Mouse (Mus musculus): Measurements from ENCODE around the gene Ccnb1ip1.
A peak's percentile ranks its signal among the peaks of the same experiment; 100 is the strongest.
"Not testable (repeated sequence)": the region's sequence is repeated elsewhere in the genome, so short reads cannot be mapped to it uniquely, and the experiment has no call there.

Ccnb1ip1 gene

DNA sequence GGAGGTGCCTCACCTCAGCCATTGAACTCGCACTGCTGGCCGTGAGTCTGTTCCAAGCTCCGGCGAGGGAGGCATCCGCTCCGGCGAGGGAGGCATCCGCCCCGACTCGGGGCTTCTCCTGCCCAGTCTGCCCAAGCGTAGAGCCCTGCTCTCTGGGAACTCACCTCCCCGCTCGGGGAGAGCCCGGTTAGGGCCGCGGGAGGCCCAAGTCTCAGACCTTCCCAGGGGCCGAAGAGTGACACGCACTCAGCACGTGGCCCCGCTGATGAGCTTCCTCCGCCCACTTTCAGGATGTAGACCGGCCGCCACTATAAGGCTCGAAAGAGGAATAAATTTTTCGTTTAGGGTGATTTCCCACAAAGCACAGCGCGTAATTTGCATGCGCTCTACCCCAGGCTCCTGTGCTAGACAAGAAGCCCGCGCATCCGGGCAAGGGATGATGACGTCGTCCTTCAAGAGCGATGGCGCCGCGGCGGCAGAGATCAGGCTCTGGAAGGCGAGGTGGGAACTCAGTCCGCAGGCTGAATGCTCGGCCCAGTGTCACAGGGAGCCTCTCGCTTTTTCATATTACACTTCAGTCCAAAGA is at the start of gene Ccnb1ip1, which contains the start of gene Parp2:
Gene Ccnb1ip1, minus strand, starts transcription at position 246 of the 586 bp plus-strand sequence.
Gene Parp2, plus strand, starts transcription at position 355 of the 586 bp plus-strand sequence.
- peak; percentile 96 for DNase-seq (ENCODE audit: low spot score)

GRCm38 (mm10) chr14:50855788-50856187 is 48.3 kb upstream of the Ccnb1ip1 start:
- no peak for DNase-seq (ENCODE audit: low spot score)

GRCm38 (mm10) chr14:50837236-50837635 is 29.7 kb upstream of the Ccnb1ip1 start:
- no peak for DNase-seq (ENCODE audit: low spot score)

DNA sequence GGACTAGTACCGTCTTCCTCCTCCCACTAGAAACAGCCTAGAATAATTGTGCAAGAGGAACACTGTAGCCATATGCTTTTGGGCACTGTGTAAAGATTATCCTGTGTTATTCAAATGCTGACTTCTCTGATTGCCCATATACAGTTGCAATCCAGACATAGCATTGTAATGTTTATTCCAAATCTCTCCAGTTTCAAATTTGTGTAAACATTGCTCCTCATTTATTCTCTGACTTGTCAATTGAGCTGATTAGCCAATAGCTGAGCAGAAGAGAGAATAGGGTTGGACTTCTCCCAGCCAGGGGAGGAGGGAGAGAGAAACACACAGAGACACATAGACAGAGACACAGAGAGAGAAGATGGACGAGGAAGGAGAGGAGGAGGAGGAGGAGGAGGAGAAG is 26.9 kb upstream of the Ccnb1ip1 start:
- DNase-seq (ENCODE audit: low spot score), result no peak

GRCm38 (mm10) chr14:50833964-50834363 is 26.4 kb upstream of the Ccnb1ip1 start:
- no peak for DNase-seq (ENCODE audit: low spot score)

DNA sequence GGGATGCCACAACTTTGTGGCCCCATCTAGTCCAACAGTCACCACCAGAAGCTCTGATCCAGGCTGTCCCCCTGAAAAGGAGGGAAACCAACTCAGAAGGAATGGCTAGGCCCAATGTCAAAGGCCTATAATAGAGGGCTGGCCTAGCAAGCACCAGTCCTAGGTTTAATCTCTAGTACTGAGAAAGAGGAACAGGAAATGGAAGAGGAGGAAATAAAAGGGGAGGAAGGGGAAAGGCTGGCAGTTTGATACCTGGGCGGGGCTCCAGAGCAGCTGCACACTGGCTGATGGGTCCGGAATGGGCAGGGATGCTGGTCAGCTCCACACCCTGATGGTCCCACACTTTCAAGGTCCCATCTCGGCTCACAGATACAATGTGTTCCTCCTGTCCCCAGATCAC is 22.3 kb upstream of the Ccnb1ip1 start:
- no peak for DNase-seq (ENCODE audit: low spot score)

GRCm38 (mm10) chr14:50826579-50826978 is 19.0 kb upstream of the Ccnb1ip1 start:
- DNase-seq (ENCODE audit: low spot score), result no peak

DNA sequence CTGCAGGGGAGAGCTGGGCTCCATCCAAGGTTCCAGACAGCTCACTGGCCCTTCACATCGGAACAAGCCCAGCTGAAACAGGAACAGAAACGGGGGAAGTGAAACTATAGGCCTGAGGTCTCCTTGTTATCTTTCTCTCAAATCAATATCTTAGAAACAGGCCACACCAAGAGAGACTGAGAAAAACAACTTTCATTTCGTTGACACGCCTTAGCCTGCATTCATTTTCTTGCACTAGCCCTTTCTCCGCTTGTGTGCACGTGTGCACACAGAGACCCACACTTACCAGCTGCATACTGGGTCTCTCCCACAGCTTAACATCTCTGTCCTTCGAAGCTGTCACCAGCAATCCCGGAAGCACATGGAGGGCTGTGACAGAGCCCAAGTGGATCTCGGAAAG is 16.7 kb upstream of the Ccnb1ip1 start:
- no peak for DNase-seq (ENCODE audit: low spot score)

DNA sequence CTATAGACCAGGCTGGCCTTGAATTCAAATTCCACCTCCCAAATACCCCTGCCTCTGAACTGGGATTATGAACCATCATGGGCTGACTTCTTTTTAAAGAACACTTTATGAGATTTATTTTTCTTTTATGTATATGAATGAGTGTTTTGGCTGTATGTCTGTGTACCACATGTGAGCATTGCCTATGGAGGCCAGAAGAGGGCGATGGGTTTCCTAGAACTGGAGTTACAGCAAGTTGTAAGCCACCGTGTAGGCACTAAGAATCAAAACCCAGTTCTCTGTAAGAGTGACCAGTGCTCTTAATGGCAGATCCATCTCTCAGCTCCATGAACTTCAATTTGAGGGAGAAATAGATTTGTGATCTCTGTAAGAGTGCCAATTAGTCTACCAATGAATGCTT is 15.7 kb upstream of the Ccnb1ip1 start:
- no peak for DNase-seq (ENCODE audit: low spot score)

DNA sequence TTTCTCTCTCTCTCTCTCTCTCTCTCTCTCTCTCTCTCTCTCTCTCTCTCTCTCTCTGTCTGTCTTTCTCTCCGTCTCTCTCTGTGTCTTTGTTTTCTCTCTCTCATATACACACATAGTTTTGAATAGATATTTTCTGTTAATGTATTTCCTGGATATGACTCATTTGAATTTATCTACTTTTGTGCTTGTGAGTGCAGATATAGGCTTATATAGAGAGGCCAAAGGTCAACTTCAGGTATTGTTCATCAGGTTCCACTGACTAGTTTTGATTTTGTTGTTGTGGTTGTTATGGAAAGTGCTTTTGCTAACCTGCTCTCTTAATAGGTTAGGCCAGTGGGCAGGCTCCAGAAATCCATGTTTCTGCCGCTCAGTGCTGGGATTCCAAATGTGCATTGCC is 5.5 kb upstream of the Ccnb1ip1 start:
- no peak for DNase-seq (ENCODE audit: low spot score)

- not testable (repeated sequence) for DNase-seq (ENCODE audit: low spot score)
Observed at GRCm38 (mm10) chr14:50806469-50806868, 1.1 kb downstream of the Ccnb1ip1 start.

- no peak for DNase-seq (ENCODE audit: low spot score)
Observed at GRCm38 (mm10) chr14:50804683-50805082, 2.8 kb downstream of the Ccnb1ip1 start.

DNA sequence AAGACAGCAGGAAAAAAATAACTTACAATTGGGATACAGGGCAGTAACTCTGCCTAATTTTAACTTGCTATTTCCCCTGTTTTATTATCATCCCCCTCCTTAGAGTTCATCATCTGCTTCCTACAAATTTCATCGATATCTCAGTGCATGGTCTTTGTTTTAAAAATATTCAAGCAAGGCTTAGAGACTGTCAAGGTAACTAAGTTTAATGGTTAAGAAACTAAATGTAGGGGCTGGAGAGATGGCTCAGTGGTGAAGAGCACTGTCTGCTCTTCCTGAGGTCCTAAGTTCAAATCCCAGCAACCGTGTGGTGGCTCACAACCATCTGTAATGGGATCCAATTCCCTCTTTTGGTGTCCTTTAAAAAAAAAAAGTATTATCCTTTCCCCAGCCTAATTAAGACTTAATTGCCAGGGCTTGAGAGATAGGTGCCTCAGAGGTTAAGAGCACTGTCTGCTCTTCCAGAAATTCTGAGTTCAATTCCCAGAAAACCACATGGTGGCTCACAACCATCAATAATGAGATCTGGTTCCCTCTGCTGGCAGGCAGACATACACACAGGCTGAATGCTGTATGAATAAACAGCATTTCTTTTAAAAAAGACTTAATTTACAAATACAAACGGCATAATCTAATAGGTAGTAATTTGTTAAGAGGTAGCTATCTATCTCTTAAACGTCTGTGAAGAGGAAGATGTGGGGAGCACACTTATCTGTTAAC is 4.5 kb downstream of the Ccnb1ip1 start:
- DNase-seq (ENCODE audit: low spot score), result no peak

GRCm38 (mm10) chr14:50802441-50802840 is 5.1 kb downstream of the Ccnb1ip1 start:
- no peak for DNase-seq (ENCODE audit: low spot score)

- no peak for DNase-seq (ENCODE audit: low spot score)
Observed at GRCm38 (mm10) chr14:50799502-50800259, 7.9 kb downstream of the Ccnb1ip1 start.

- DNase-seq (ENCODE audit: low spot score), result no peak
Observed at GRCm38 (mm10) chr14:50798512-50798911, 9.0 kb downstream of the Ccnb1ip1 start.

- no peak for DNase-seq (ENCODE audit: low spot score)
Observed at GRCm38 (mm10) chr14:50796464-50796863, 11.1 kb downstream of the Ccnb1ip1 start.

DNA sequence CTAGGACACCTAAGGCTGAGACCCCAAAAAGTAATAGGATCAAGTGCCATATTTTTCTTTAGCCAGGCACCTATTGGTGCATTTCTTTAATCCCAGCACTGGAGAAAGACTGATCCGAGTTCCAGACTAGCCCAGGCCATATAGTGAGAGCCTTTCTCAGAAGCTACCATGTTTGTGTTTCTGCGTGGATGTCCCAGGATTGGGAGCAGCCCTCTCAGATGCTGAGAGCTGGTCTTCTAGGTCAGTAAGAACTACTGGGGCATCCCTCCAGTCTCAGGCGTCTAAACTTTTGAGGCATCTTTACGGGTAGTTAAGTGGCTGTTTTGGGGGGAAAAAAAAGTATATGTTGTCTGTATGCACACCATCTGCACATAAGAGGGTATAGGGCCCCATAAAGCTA is 11.6 kb downstream of the Ccnb1ip1 start:
- DNase-seq (ENCODE audit: low spot score), result no peak

DNA sequence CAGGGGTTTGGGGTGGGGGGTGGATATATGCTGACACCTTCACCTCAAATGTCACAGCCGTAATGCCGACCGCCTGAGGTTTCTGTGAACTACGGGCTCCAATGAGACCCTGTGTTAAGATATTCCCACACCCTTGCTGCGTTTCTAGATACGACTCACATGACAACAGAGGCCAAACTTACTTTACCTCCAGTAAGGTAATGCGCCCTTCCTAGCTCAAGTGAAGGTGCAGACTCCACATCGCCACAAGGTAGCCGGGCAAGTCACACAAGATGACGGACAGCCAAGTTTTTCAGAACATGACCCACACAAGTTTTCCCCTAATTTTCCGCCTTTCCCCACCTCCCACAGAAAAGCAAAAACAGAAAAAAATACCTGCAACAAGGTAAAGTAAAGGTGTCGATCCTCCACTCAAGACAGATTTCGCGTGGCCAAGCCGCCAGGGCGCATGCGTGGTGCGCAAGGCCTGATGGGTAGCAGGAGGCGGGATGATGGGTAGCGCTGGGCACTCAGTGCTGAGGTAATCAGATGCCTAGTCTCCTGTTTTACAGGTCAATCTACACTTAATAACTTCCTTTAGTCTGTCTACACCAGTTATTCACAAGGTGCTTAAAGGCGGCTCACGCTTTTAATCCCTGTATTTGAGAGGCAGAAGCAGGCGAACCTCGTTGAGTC is 12.1 kb downstream of the Ccnb1ip1 start:
- no peak for DNase-seq (ENCODE audit: low spot score)

DNA sequence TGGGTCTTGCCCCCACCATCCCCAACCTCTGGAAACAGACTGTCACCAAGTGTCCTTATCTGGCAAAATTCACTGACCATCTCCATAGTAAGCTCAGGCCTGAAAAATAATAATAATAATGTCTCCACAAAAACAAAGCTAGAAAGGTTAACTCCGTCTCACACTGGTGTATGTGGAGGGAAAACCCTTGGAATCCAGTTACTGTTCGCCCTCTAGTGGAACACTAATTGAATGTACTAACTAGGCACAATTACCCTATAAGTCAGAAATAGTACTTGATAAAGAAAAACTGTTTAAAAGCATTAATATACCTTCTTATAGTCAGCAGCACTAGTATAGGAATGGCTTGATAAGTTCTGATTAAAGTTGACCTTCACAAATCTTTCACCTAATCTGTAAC is 19.4 kb downstream of the Ccnb1ip1 start:
- no peak for DNase-seq (ENCODE audit: low spot score)

GRCm38 (mm10) chr14:50785251-50785637 is 22.3 kb downstream of the Ccnb1ip1 start, which contains the start of gene Ttc5:
Gene Ttc5, minus strand, starts transcription at chr14:50785519.
- peak; percentile 88 for DNase-seq (ENCODE audit: low spot score)
